Comparison of ENCODE assay signal across 23 mouse cellular contexts in genomic region chr4:135429383-135429782, GRCm38 (mm10). TPM values are rescaled to one million over a fixed set of nuclear protein-coding genes. Genes with fewer than 3 reads are reported as not detected.
"Had no signal": no experiment of that assay in that cellular context is flagged by ENCODE, and none has a peak within 500 bp of the region (broad histone marks: within the 10 kb centered on the region; RNA-seq: fewer than 3 reads in every experiment).

No protein-coding gene starts in this region.

- H3K27me3 ChIP-seq: lung, embryonic 15.5 days; midbrain, embryonic 12.5 days; neural tube, embryonic 13.5 days; neural tube, embryonic 15.5 days had no signal

- H3K36me3 ChIP-seq: lung, embryonic 15.5 days; midbrain, embryonic 10.5 days; midbrain, embryonic 12.5 days; neural tube, embryonic 13.5 days had no signal

- ATAC-seq: liver, postnatal 0 days; lung, postnatal 0 days; midbrain, embryonic 16.5 days had no signal

- H3K27ac ChIP-seq: lung, embryonic 15.5 days; macrophage; midbrain, embryonic 10.5 days; midbrain, embryonic 12.5 days; neural tube, embryonic 13.5 days; neural tube, embryonic 15.5 days had no signal

- H3K9ac ChIP-seq: liver, postnatal 0 days; lung, embryonic 15.5 days; midbrain, embryonic 12.5 days; neural tube, embryonic 13.5 days; neural tube, embryonic 15.5 days had no signal

- H3K4me3 ChIP-seq: lung, embryonic 15.5 days; midbrain, embryonic 10.5 days; midbrain, embryonic 12.5 days; myocyte; neural tube, embryonic 13.5 days; neural tube, embryonic 15.5 days had no signal

- DNase-seq: liver, postnatal 0 days; lung, adult 2 months; lung, postnatal 14 days; lung, postnatal 36 days; midbrain, embryonic 14.5 days; retina, postnatal 1 day; right cerebral cortex, adult 18-20 months; right cerebral cortex, postnatal 25 days; right cerebral cortex, postnatal 4 days; spleen, adult 18-20 months; thymus, adult 2 months; thymus, postnatal 25 days; thymus, postnatal 4 days had no signal

- H3K9me3 ChIP-seq: lung, embryonic 15.5 days; midbrain, embryonic 10.5 days; midbrain, embryonic 12.5 days; neural tube, embryonic 13.5 days; neural tube, embryonic 15.5 days had no signal

RNA-seq across cellular contexts. Expression of gene Ncmap, which starts 31.4 kb away (rescaled TPM):
- total RNA-seq: megakaryocyte, adult 5-6 weeks had no signal
- polyA plus RNA-seq: macrophage had no signal
